Mouse (Mus musculus) forebrain, embryonic 11.5 days (tissue): ENCODE measurements around the gene Sh3gl2. TPM values are rescaled to one million over a fixed set of nuclear protein-coding genes. Genes with fewer than 3 reads are reported as not detected.

ENCODE experiments used
- ATAC-seq: fragments of 200-750 bp; cut with Nextera tagmentation; replicated peaks from 2 replicates; pipeline ENCODE4 v1.8.0; 2017; ENCODE audit warnings: moderate TSS enrichment; ENCODE audit not compliant: low FRiP score
- DNase-seq: peaks from one replicate; pipeline ENCODE4 v3.0.0-alpha.2; 2017; ENCODE audit warnings: low spot score
- H3K27ac ChIP-seq: fragments of 300-500 bp; sonication (generic); 2 replicates; pipeline ENCODE4 v1.5.1; 2014; ENCODE audit warnings: low read depth, low read length
- H3K27me3 ChIP-seq: fragments of 300-500 bp; sonication (generic); 2 replicates; pipeline ENCODE4 v1.6.1; 2014; ENCODE audit warnings: mild to moderate bottlenecking, low read length, mixed read lengths; ENCODE audit not compliant: control insufficient read depth, insufficient read depth
- H3K36me3 ChIP-seq: fragments of 300-500 bp; sonication (generic); 2 replicates; pipeline ENCODE4 v1.6.1; 2014; ENCODE audit warnings: mild to moderate bottlenecking, low read length, moderate library complexity, mixed read lengths; ENCODE audit not compliant: control insufficient read depth, insufficient read depth
- H3K4me1 ChIP-seq: fragments of 300-500 bp; sonication (generic); replicated peaks from 2 replicates; pipeline ENCODE4 v1.6.1; 2014; ENCODE audit warnings: low read length, mixed read lengths; ENCODE audit not compliant: control insufficient read depth, insufficient read depth
- H3K4me2 ChIP-seq: fragments of 300-500 bp; sonication (generic); 2 replicates; pipeline ENCODE4 v1.6.1; 2014; ENCODE audit warnings: low read depth, mild to moderate bottlenecking, low read length, moderate library complexity, mixed read lengths; ENCODE audit not compliant: severe bottlenecking
- H3K4me3 ChIP-seq: fragments of 300-500 bp; sonication (generic); 2 replicates; pipeline ENCODE4 v1.5.1; 2014; ENCODE audit warnings: low read depth, low read length
- H3K9ac ChIP-seq: fragments of 300-500 bp; sonication (generic); 2 replicates; pipeline ENCODE4 v1.6.1; 2014; ENCODE audit warnings: low read length
- H3K9me3 ChIP-seq: fragments of 300-500 bp; sonication (generic); 2 replicates; pipeline ENCODE4 v1.6.1; 2016; ENCODE audit warnings: low read length, mixed read lengths; ENCODE audit not compliant: control insufficient read depth
- WGBS: fragments of 180-500 bp; shearing (Covaris S2); extraction: QIAGEN DNeasy Blood & Tissue Kit; methylation state at CpG from one replicate; pipeline ENCODE4 v1.1.7; 2014; 5-methylcytosine and 5-hydroxymethylcytosine counted together
- polyA plus RNA-seq: library from polyadenylated mRNA; unstranded; fragments of >200 nt; fragmentation: Nextera tagmentation; extraction: Ambion mirVana; gene quantifications from 2 replicates; pipeline ENCODE4 v1.2.1, GENCODE M21; 2014

Sh3gl2 gene
- polyA plus RNA-seq, 1 experiment from 2014 or later, result 8.3 TPM

- Histone ChIP-seq H3K9ac (no peak overlapping the region), H3K9me3 (no peaks in the 10 kb centered on the region), H3K27me3 (no peaks in the 10 kb centered on the region), H3K36me3 (no peaks in the 10 kb centered on the region), H3K27ac (no peak overlapping the region), H3K4me1 (no peaks in the 10 kb centered on the region), H3K4me2 (no peak overlapping the region), H3K4me3 (no peak overlapping the region)
- no peak for DNase-seq
- ATAC-seq, result no peak
Measured at GRCm38 (mm10) chr4:85594159-85594558, 389.2 kb downstream of the Sh3gl2 start.

GRCm38 (mm10) chr4:85613331-85613730, 408.4 kb downstream of the Sh3gl2 start:
- no peaks in the 10 kb centered on the region for H3K9me3 ChIP-seq
- H3K27ac ChIP-seq, result no peak overlapping the region
- H3K27me3 ChIP-seq, result no peaks in the 10 kb centered on the region
- H3K4me2 ChIP-seq, result no peak overlapping the region
- no peaks in the 10 kb centered on the region for H3K36me3 ChIP-seq
- no peaks in the 10 kb centered on the region for H3K4me1 ChIP-seq
- WGBS, result 80% methylated on average over 3 of the region's 3 CpGs
- no peak overlapping the region for H3K4me3 ChIP-seq
- DNase-seq, result no peak
- no peak overlapping the region for H3K9ac ChIP-seq
- no peak for ATAC-seq

GRCm38 (mm10) chr4:85618746-85619145, 413.8 kb downstream of the Sh3gl2 start:
- 91% methylated on average over 5 of the region's 5 CpGs for WGBS
- H3K27me3 ChIP-seq, result no peaks in the 10 kb centered on the region
- DNase-seq (no peak), ATAC-seq (no peak)
- H3K9me3 ChIP-seq, result no peaks in the 10 kb centered on the region
- no peak overlapping the region for H3K27ac ChIP-seq
- no peak overlapping the region for H3K4me3 ChIP-seq
- H3K4me1 ChIP-seq, result no peaks in the 10 kb centered on the region
- no peak overlapping the region for H3K4me2 ChIP-seq
- H3K36me3 ChIP-seq, result no peaks in the 10 kb centered on the region
- no peak overlapping the region for H3K9ac ChIP-seq

GRCm38 (mm10) chr4:85619261-85619660, 414.3 kb downstream of the Sh3gl2 start:
- WGBS, result 87% methylated on average over 3 of the region's 3 CpGs
- no peaks in the 10 kb centered on the region for H3K4me1 ChIP-seq

DNA sequence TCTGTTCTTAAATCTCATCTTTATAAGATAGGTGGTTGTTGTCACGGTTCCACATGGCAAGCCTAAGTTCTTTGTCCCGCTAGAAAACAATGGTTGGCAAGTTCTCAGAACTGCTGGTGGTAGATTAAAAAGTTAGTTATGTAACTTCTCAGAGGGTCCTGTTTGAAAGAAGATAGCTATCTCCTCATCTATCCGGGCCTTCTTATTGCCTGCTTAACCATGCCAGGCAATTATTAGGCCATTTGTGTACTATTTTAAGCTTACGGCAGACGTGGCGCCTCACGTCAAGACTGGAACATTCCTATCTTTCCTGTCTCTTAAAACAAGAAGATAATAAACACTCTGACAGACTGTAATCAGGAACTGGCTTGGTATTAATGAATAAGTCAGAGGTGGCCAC, 424.5 kb downstream of the Sh3gl2 start:
- Histone ChIP-seq H3K27ac (no peak overlapping the region), H3K27me3 (no peaks in the 10 kb centered on the region), H3K4me1 (no peaks in the 10 kb centered on the region), H3K4me2 (no peak overlapping the region), H3K4me3 (no peak overlapping the region), H3K9ac (no peak overlapping the region), H3K9me3 (no peaks in the 10 kb centered on the region), H3K36me3 (no peaks in the 10 kb centered on the region)
- ATAC-seq, result no peak
- 88% methylated on average over 7 of the region's 7 CpGs for WGBS
- no peak for DNase-seq

More at GRCm38 (mm10) chr4:85619261-85619660, 414.3 kb downstream of the Sh3gl2 start:
- H3K9ac ChIP-seq, result no peak overlapping the region
- H3K36me3 ChIP-seq, result no peaks in the 10 kb centered on the region
- no peak overlapping the region for H3K4me3 ChIP-seq
- ATAC-seq (no peak), DNase-seq (no peak)
- H3K27me3 ChIP-seq, result no peaks in the 10 kb centered on the region
- H3K27ac ChIP-seq, result no peak overlapping the region
- H3K9me3 ChIP-seq, result no peaks in the 10 kb centered on the region
- no peak overlapping the region for H3K4me2 ChIP-seq

GRCm38 (mm10) chr4:85669271-85669670, 464.3 kb downstream of the Sh3gl2 start:
- H3K4me1 ChIP-seq, result no peaks in the 10 kb centered on the region
- WGBS, result 82% methylated on average over 5 of the region's 5 CpGs
- no peak overlapping the region for H3K9ac ChIP-seq
- H3K27me3 ChIP-seq, result no peaks in the 10 kb centered on the region
- ATAC-seq, result no peak
- no peak overlapping the region for H3K27ac ChIP-seq
- no peak overlapping the region for H3K4me3 ChIP-seq
- H3K9me3 ChIP-seq, result no peaks in the 10 kb centered on the region
- no peak overlapping the region for H3K4me2 ChIP-seq
- DNase-seq, result no peak
- H3K36me3 ChIP-seq, result no peaks in the 10 kb centered on the region

DNA sequence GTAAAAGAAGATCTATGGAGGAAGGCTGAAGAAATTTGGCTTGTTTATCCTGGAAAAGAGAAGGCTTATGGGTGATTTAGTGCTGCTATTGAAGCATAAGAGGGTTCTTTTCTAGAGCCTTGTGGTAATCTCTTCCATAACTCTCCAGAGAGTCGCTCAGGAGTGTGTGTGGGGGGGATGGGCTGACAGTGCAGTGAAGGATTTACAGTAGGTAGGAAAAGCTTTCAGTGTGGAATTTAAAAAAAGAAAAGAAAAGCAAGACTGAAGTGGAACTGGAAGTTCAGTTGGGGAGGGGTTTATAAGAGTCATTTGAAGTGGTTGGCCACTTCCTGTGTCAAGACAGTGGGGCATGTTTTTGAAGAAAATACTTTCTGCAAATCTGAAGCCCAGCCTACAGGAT, 464.8 kb downstream of the Sh3gl2 start:
- no peaks in the 10 kb centered on the region for H3K9me3 ChIP-seq
- no peaks in the 10 kb centered on the region for H3K4me1 ChIP-seq
- ATAC-seq (no peak), DNase-seq (no peak)
- H3K36me3 ChIP-seq, result no peaks in the 10 kb centered on the region
- no peak overlapping the region for H3K9ac ChIP-seq
- H3K27ac ChIP-seq, result no peak overlapping the region
- no peak overlapping the region for H3K4me2 ChIP-seq
- 74% methylated on average over 1 of the region's 1 CpGs for WGBS
- H3K4me3 ChIP-seq, result no peak overlapping the region
- no peaks in the 10 kb centered on the region for H3K27me3 ChIP-seq

DNA sequence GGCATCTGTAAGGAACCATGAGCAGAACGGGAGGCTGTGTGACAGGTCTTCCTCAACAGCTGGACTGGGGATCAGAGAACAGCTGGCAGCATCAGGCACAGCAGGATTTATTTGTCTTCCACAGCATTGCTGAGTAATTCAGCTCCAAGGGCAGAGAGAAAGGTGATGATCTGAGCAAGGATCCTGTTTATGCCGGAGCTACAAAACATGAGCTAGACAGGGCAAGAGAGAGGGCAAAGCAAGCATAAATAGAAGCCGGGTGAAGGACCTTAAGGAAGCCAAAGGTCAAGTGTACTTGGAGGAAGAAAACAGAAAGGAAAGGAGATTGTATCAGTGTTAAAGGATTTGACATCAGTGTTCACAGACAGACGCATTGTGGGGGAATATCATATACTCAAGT, 467.4 kb downstream of the Sh3gl2 start:
- Histone ChIP-seq H3K4me3 (no peak overlapping the region), H3K9ac (no peak overlapping the region), H3K27me3 (no peaks in the 10 kb centered on the region), H3K36me3 (no peaks in the 10 kb centered on the region), H3K27ac (no peak overlapping the region), H3K4me1 (no peaks in the 10 kb centered on the region), H3K4me2 (no peak overlapping the region), H3K9me3 (no peaks in the 10 kb centered on the region)
- WGBS, result 65% methylated on average over 4 of the region's 4 CpGs
- ATAC-seq (no peak), DNase-seq (no peak)

DNA sequence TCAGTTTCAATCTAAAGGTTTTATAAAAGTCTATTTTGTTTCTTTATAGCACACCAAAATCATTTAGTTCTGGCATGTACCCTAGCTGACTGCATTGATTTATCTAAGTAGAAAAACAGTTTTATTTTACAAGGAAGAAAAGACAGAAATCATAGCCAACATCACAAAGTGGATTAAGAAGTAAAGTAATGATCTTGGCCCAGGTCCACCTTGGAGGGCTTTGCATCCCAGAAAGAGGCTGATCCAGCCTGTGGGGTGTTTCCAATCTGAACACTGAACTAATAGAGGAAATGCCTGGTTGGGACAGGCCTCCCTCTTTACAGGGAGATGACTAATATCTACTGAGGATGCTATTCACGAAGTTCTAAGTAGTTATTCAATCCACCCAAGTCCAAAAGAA, 472.7 kb downstream of the Sh3gl2 start:
- Histone ChIP-seq H3K4me3 (no peak overlapping the region), H3K36me3 (no peaks in the 10 kb centered on the region)
- 50% methylated on average over 1 of the region's 1 CpGs for WGBS

More for the DNA sequence above, 472.7 kb downstream of the Sh3gl2 start:
- H3K9ac ChIP-seq, result no peak overlapping the region
- ATAC-seq, result no peak
- no peak overlapping the region for H3K4me2 ChIP-seq
- H3K9me3 ChIP-seq, result no peaks in the 10 kb centered on the region
- H3K4me1 ChIP-seq, result no peaks in the 10 kb centered on the region
- H3K27me3 ChIP-seq, result no peaks in the 10 kb centered on the region
- DNase-seq, result no peak
- no peak overlapping the region for H3K27ac ChIP-seq
